Mouse (Mus musculus): Measurements from ENCODE around the gene Shank2. TPM values are rescaled to one million over a fixed set of nuclear protein-coding genes. Genes with fewer than 3 reads are reported as not detected.

Gene Shank2
- total and polyA plus RNA-seq, 3 experiments = not detected

- no peak for TF ChIP-seq MAX (IDR thresholded peaks at IDR 0.05; ENCODE audit: low read length)
- TF ChIP-seq EP300 (IDR thresholded peaks at IDR 0.05; ENCODE audit: low read depth in 1 of 2, low read length in 2 of 2) = no peak
- no peak for TF ChIP-seq MXI1 (IDR thresholded peaks at IDR 0.05; ENCODE audit: low read depth, low read length)
- no peak for TF ChIP-seq NELFE (IDR thresholded peaks at IDR 0.05; ENCODE audit: low read depth, low read length)
- no peak for TF ChIP-seq POLR2A (IDR thresholded peaks at IDR 0.05; ENCODE audit: control insufficient read depth in 1 of 2, insufficient read depth in 1 of 2, low read depth in 1 of 2, low read length in 2 of 2, poor library complexity in 1 of 2)
- TF ChIP-seq TAL1 (IDR thresholded peaks at IDR 0.05; ENCODE audit: low read length) = no peak
- no peak for TF ChIP-seq GATA1 (IDR thresholded peaks at IDR 0.05; ENCODE audit: low read depth, low read length)
- no peak for TF ChIP-seq MAFK (IDR thresholded peaks at IDR 0.05; ENCODE audit: borderline replicate concordance, low read depth, low read length)
- no peak for TF ChIP-seq MEF2A (IDR thresholded peaks at IDR 0.05; ENCODE audit: extremely low read depth, insufficient replicate concordance, low read depth, low read length, poor library complexity, severe bottlenecking)
- no peak for TF ChIP-seq ZKSCAN1 (IDR thresholded peaks at IDR 0.05; ENCODE audit: low read depth, low read length)
- no peak for TF ChIP-seq CHD1 (IDR thresholded peaks at IDR 0.05; ENCODE audit: low read depth, low read length)
- TF ChIP-seq RCOR1 (IDR thresholded peaks at IDR 0.05; ENCODE audit: low read depth, low read length) = no peak
- TF ChIP-seq GABPA (IDR thresholded peaks at IDR 0.05; ENCODE audit: low read depth, low read length) = no peak
- no peak for TF ChIP-seq USF2 (IDR thresholded peaks at IDR 0.05; ENCODE audit: borderline replicate concordance in 1 of 2, insufficient read depth in 1 of 2, low read depth in 1 of 2, low read length in 2 of 2)
- TF ChIP-seq ELF1 (IDR thresholded peaks at IDR 0.05; ENCODE audit: low read depth, low read length) = no peak
- TF ChIP-seq KAT2A (conservative IDR thresholded peaks at IDR 0.05; ENCODE audit: low read depth, low read length) = no peak
- TF ChIP-seq UBTF (IDR thresholded peaks at IDR 0.05; ENCODE audit: borderline replicate concordance, insufficient read depth, low read depth, low read length) = no peak
- no peak for TF ChIP-seq MYB (IDR thresholded peaks at IDR 0.05; ENCODE audit: low read depth, low read length)
- Histone ChIP-seq H3K4me3 (ENCODE audit: control insufficient read depth in 1 of 2, insufficient read depth in 1 of 2, low read depth in 2 of 2, low read length in 2 of 2) (no peak overlapping the region), H3K4me1 (ENCODE audit: control insufficient read depth in 1 of 2, insufficient read depth in 2 of 2, low read length in 2 of 2) (peaks cover 3 to 5% of the 10 kb centered on the region in 2 experiments; a peak in 3 of 4 replicates), H3K79me2 (ENCODE audit: control insufficient read depth, insufficient read depth, low read length, poor library complexity) (no peaks in the 10 kb centered on the region), H3K9ac (ENCODE audit: control insufficient read depth, low read depth, low read length, poor library complexity, severe bottlenecking) (no peak overlapping the region), H3K9me3 (replicated peaks; ENCODE audit: insufficient read depth, low read length) (no peaks in the 10 kb centered on the region), H3K27me3 (ENCODE audit: control insufficient read depth in 1 of 2, insufficient read depth in 2 of 2, low read length in 2 of 2) (no peaks in the 10 kb centered on the region), H3K27ac (ENCODE audit: control insufficient read depth, low read depth, low read length) (no peak overlapping the region), H3K36me3 (ENCODE audit: control insufficient read depth in 1 of 2, insufficient read depth in 2 of 2, low read length in 2 of 2) (peaks cover 0 to 6% of the 10 kb centered on the region in 2 experiments; a peak in 3 of 4 replicates)
- DNase-seq (ENCODE audit: low read depth, low spot score) = no peak
Observed at GRCm38 (mm10) chr7:144441976-144442375, 440.2 kb downstream of the Shank2 start.

- Histone ChIP-seq H3K79me2 (ENCODE audit: control insufficient read depth, insufficient read depth, low read length, poor library complexity) (no peaks in the 10 kb centered on the region), H3K36me3 (ENCODE audit: control insufficient read depth in 1 of 2, insufficient read depth in 2 of 2, low read length in 2 of 2) (peaks cover 0 to 9% of the 10 kb centered on the region in 2 experiments; a peak in 3 of 4 replicates), H3K27me3 (ENCODE audit: control insufficient read depth in 1 of 2, insufficient read depth in 2 of 2, low read length in 2 of 2) (no peaks in the 10 kb centered on the region), H3K9ac (ENCODE audit: control insufficient read depth, low read depth, low read length, poor library complexity, severe bottlenecking) (no peak overlapping the region), H3K4me1 (ENCODE audit: control insufficient read depth in 1 of 2, insufficient read depth in 2 of 2, low read length in 2 of 2) (peaks cover 8 to 12% of the 10 kb centered on the region in 2 experiments), H3K9me3 (replicated peaks; ENCODE audit: insufficient read depth, low read length) (no peaks in the 10 kb centered on the region), H3K4me3 (ENCODE audit: control insufficient read depth in 1 of 2, insufficient read depth in 1 of 2, low read depth in 2 of 2, low read length in 2 of 2) (no peak overlapping the region), H3K27ac (ENCODE audit: control insufficient read depth, low read depth, low read length) (no peak overlapping the region)
- DNase-seq (ENCODE audit: low read depth, low spot score) = no peak
- TF ChIP-seq E2F4 (IDR thresholded peaks at IDR 0.05; ENCODE audit: borderline replicate concordance, low read depth, low read length) (no peak), CHD1 (IDR thresholded peaks at IDR 0.05; ENCODE audit: low read depth, low read length) (no peak), NRF1 (IDR thresholded peaks at IDR 0.05; ENCODE audit: insufficient read depth, low read depth, low read length, poor library complexity, severe bottlenecking) (no peak), MXI1 (IDR thresholded peaks at IDR 0.05; ENCODE audit: low read depth, low read length) (no peak), MAFK (IDR thresholded peaks at IDR 0.05; ENCODE audit: borderline replicate concordance, low read depth, low read length) (no peak), TCF12 (IDR thresholded peaks at IDR 0.05; ENCODE audit: low read depth, low read length) (no peak), TBP (IDR thresholded peaks at IDR 0.05; ENCODE audit: low read depth, low read length) (no peak), CTCF (IDR thresholded peaks at IDR 0.05 in 2 of 3, conservative IDR thresholded peaks at IDR 0.05 in 1 of 3; ENCODE audit: control insufficient read depth in 1 of 3, insufficient read depth in 1 of 3, low read depth in 2 of 3, low read length in 3 of 3, poor library complexity in 1 of 3, severe bottlenecking in 1 of 3) (no peak), BHLHE40 (IDR thresholded peaks at IDR 0.05; ENCODE audit: borderline replicate concordance, low read depth, low read length) (no peak), MYB (IDR thresholded peaks at IDR 0.05; ENCODE audit: low read depth, low read length) (no peak), ZNF384 (IDR thresholded peaks at IDR 0.05; ENCODE audit: low read depth, low read length) (no peak), CHD2 (IDR thresholded peaks at IDR 0.05; ENCODE audit: low read length) (no peak), ZC3H11A (IDR thresholded peaks at IDR 0.05; ENCODE audit: low read depth, low read length) (no peak), USF1 (IDR thresholded peaks at IDR 0.05; ENCODE audit: low read depth, low read length) (no peak), SIN3A (IDR thresholded peaks at IDR 0.05; ENCODE audit: low read length) (no peak)
Observed at GRCm38 (mm10) chr7:144444788-144445187, 443.1 kb downstream of the Shank2 start.
